Mouse (Mus musculus): ENCODE results near the gene Zfp507.

Zfp507 gene

DNA sequence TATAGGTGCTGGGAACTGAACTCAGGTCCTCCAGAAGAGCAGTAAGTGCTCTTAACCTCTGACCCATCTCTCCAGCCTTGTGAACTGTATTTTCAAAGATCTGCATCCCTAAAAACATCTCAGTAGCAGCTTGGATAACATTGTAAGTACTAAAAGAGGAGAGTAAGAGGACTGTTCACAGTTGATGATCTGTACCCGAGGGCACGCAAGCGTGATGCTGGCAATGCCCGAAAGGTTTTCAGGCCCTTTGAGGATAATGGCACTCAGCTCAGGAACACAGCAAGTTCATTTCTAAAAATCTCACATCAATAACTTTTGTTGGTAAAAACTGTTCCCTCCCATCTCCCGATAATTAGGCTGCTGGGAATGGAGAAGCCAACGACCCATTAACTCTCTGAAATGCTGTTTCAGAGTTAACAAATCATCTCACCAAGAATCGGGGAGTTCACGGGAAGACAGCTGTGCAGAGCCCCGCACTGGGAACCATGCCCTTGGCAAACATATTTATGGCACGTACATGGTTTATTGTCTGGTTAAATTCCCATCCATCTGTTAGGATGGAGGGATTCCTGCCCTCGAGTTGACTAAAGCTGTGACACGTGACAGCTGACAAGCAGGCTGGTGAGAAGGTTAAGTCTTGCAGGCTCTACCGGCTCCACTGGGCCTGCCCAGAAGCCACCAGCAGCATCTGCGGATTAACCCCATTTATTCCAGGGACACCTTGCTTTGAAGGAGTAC lies 69.3 kb downstream of the Zfp507 start:
- no peak for DNase-seq

DNA sequence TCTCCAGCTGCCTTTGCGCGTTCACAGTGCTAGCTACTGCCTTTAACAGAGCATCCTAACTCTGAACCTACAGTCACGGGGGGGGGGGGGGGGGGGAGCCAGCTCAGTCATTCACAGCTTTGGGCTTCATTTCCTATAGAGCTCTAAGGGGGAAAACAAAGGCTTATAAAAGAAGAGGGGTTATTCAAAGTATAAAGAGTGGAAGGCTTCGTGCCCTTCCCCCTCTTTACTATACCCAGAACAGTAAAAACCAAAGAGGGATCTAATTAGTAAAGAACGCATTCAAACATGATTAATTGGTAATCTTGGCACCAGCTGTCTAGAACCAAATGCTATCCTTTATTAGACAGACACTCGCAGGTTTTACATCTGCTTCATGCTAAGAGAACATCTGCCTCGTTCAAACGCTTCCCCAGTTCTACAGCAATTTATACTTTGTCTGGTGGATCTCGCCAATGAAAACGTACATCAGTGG lies 70.2 kb downstream of the Zfp507 start:
- no peak for DNase-seq

GRCm38 (mm10) chr7:35729621-35730031 lies 73.2 kb downstream of the Zfp507 start:
- DNase-seq, result no peak

GRCm38 (mm10) chr7:35728376-35728775 lies 74.4 kb downstream of the Zfp507 start:
- DNase-seq, result no peak

GRCm38 (mm10) chr7:35723035-35723434 lies 79.8 kb downstream of the Zfp507 start:
- DNase-seq, result no peak
